Mouse (Mus musculus) erythroblast, embryonic 14.5 days (primary cell): ENCODE measurements around the gene Fat3.

Source experiments
- GATA1 ChIP-seq: IDR thresholded peaks from 2 replicates; pipeline ENCODE4 v1.6.1; 2012; ENCODE audit warnings: low read length, inconsistent platforms, mixed read lengths
- TAL1 ChIP-seq: IDR thresholded peaks from 3 replicates; pipeline ENCODE4 v1.6.1; 2012; ENCODE audit warnings: low read length, inconsistent platforms, mixed read lengths

DNA sequence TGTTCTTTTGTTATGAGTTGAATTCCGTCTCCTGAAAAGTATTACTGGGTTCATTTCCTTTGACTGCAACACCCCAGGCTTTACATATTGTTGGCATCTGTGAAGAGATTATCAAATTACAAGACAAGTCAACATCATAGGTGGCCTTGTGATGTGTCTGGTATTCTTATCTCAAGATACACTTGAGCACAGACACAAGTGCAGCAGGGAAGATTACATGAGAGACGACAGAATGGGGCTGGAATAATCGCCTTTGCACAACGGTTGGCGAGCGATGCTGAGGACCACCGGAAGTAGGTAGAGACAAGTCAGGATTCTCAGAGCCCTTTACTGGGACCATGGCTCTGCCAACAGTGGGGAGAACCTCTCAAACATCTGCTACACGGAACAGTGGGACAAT is 158.5 kb downstream of the Fat3 start:
- no peak for TF ChIP-seq GATA1
- TF ChIP-seq TAL1, result no peak
